Mouse (Mus musculus): ENCODE measurements around the gene Srpk3. TPM values are rescaled to one million over a fixed set of nuclear protein-coding genes. Genes with fewer than 3 reads are reported as not detected.

Srpk3 gene
- polyA plus RNA-seq, 1 experiment from 2014 or later = 1.7 TPM

GRCm38 (mm10) chrX:73748977-73749376 is 25.2 kb upstream of the Srpk3 start:
- ATAC-seq (no peak), DNase-seq (no peak)
- Histone ChIP-seq H3K9ac (replicated peaks) (no peak overlapping the region), H3K4me2 (ENCODE audit: low read depth, low read length) (no peak overlapping the region), H3K27me3 (ENCODE audit: insufficient read depth, low read length) (no peaks in the 10 kb centered on the region), H3K9me3 (ENCODE audit: low read length) (no peaks in the 10 kb centered on the region), H3K4me3 (ENCODE audit: low read depth, low read length) (no peak overlapping the region), H3K27ac (ENCODE audit: low read depth) (no peak overlapping the region), H3K4me1 (ENCODE audit: insufficient read depth) (no peaks in the 10 kb centered on the region), H3K36me3 (replicated peaks; ENCODE audit: insufficient read depth, low read length) (no peaks in the 10 kb centered on the region)
- peak; percentile 13; the same call in 1 of the 2 replicates for TF ChIP-seq CTCF (IDR thresholded peaks at IDR 0.05; ENCODE audit: low read depth)
- no peak for TF ChIP-seq EP300 (IDR thresholded peaks at IDR 0.05; ENCODE audit: low read depth)
- WGBS (ENCODE audit: insufficient replicate concordance) = 85% methylated on average over 1 of the region's 1 CpGs

GRCm38 (mm10) chrX:73756334-73757140 is 17.7 kb upstream of the Srpk3 start, which contains the start of gene Plxnb3:
Gene Plxnb3 (plus strand): TSS chrX:73757090.
- Histone ChIP-seq H3K27ac (ENCODE audit: low read depth) (no peak within 1 kb of the TSS), H3K4me2 (ENCODE audit: low read depth, low read length) (no peak within 1 kb of the TSS), H3K9me3 (ENCODE audit: low read length) (no peaks in the 10 kb centered on the region), H3K9ac (replicated peaks) (no peak within 1 kb of the TSS), H3K36me3 (replicated peaks; ENCODE audit: insufficient read depth, low read length) (no peaks in the 10 kb centered on the region), H3K4me3 (ENCODE audit: low read depth, low read length) (no peak within 1 kb of the TSS), H3K27me3 (ENCODE audit: insufficient read depth, low read length) (no peaks in the 10 kb centered on the region), H3K4me1 (ENCODE audit: insufficient read depth) (no peaks in the 10 kb centered on the region)
- WGBS (ENCODE audit: insufficient replicate concordance) = 71% methylated on average over 5 of the region's 5 CpGs
- TF ChIP-seq EP300 (IDR thresholded peaks at IDR 0.05; ENCODE audit: low read depth) = no peak
- TF ChIP-seq CTCF (IDR thresholded peaks at IDR 0.05; ENCODE audit: low read depth) = no peak
- no peak for DNase-seq
- no peak for ATAC-seq

GRCm38 (mm10) chrX:73758611-73759290 is 15.5 kb upstream of the Srpk3 start:
- TF ChIP-seq EP300 (IDR thresholded peaks at IDR 0.05; ENCODE audit: low read depth) (no peak), CTCF (IDR thresholded peaks at IDR 0.05; ENCODE audit: low read depth) (no peak)
- H3K27ac ChIP-seq (ENCODE audit: low read depth) = no peak overlapping the region
- no peaks in the 10 kb centered on the region for H3K4me1 ChIP-seq (ENCODE audit: insufficient read depth)
- no peaks in the 10 kb centered on the region for H3K9me3 ChIP-seq (ENCODE audit: low read length)
- H3K36me3 ChIP-seq (replicated peaks; ENCODE audit: insufficient read depth, low read length) = no peaks in the 10 kb centered on the region
- no peak for DNase-seq
- no peak for ATAC-seq
- H3K27me3 ChIP-seq (ENCODE audit: insufficient read depth, low read length) = no peaks in the 10 kb centered on the region
- no peak overlapping the region for H3K4me3 ChIP-seq (ENCODE audit: low read depth, low read length)
- H3K9ac ChIP-seq (replicated peaks) = no peak overlapping the region
- 68% methylated on average over 13 of the region's 13 CpGs for WGBS (ENCODE audit: insufficient replicate concordance)
- H3K4me2 ChIP-seq (ENCODE audit: low read depth, low read length) = no peak overlapping the region

- H3K27ac ChIP-seq (ENCODE audit: low read depth) = peak overlapping the region; percentile 39; the same call in 1 of the 2 replicates
- 31% methylated on average over 1 of the region's 1 CpGs for WGBS (ENCODE audit: insufficient replicate concordance)
- no peak overlapping the region for H3K4me3 ChIP-seq (ENCODE audit: low read depth, low read length)
- no peak overlapping the region for H3K9ac ChIP-seq (replicated peaks)
- no peaks in the 10 kb centered on the region for H3K27me3 ChIP-seq (ENCODE audit: insufficient read depth, low read length)
- no peak overlapping the region for H3K4me2 ChIP-seq (ENCODE audit: low read depth, low read length)
- no peak for TF ChIP-seq CTCF (IDR thresholded peaks at IDR 0.05; ENCODE audit: low read depth)
- TF ChIP-seq EP300 (IDR thresholded peaks at IDR 0.05; ENCODE audit: low read depth) = no peak
- peak; percentile 66 for DNase-seq
- ATAC-seq = peak; percentile 68
- H3K9me3 ChIP-seq (ENCODE audit: low read length) = no peaks in the 10 kb centered on the region
- H3K4me1 ChIP-seq (ENCODE audit: insufficient read depth) = no peaks in the 10 kb centered on the region
- no peaks in the 10 kb centered on the region for H3K36me3 ChIP-seq (replicated peaks; ENCODE audit: insufficient read depth, low read length)
Measured at GRCm38 (mm10) chrX:73765311-73765710, 8.9 kb upstream of the Srpk3 start.

GRCm38 (mm10) chrX:73767267-73767666 is 6.9 kb upstream of the Srpk3 start:
- H3K27me3 ChIP-seq (ENCODE audit: insufficient read depth, low read length) = no peaks in the 10 kb centered on the region
- ATAC-seq (no peak), DNase-seq (peak; percentile 30)
- no peak overlapping the region for H3K4me3 ChIP-seq (ENCODE audit: low read depth, low read length)
- no peaks in the 10 kb centered on the region for H3K36me3 ChIP-seq (replicated peaks; ENCODE audit: insufficient read depth, low read length)
- no peak overlapping the region for H3K4me2 ChIP-seq (ENCODE audit: low read depth, low read length)
- TF ChIP-seq CTCF (IDR thresholded peaks at IDR 0.05; ENCODE audit: low read depth) = peak; percentile 67
- no peak for TF ChIP-seq EP300 (IDR thresholded peaks at IDR 0.05; ENCODE audit: low read depth)
- no peak overlapping the region for H3K27ac ChIP-seq (ENCODE audit: low read depth)
- no peaks in the 10 kb centered on the region for H3K9me3 ChIP-seq (ENCODE audit: low read length)
- no peak overlapping the region for H3K9ac ChIP-seq (replicated peaks)
- no peaks in the 10 kb centered on the region for H3K4me1 ChIP-seq (ENCODE audit: insufficient read depth)
- WGBS (ENCODE audit: insufficient replicate concordance) = 65% methylated on average over 9 of the region's 9 CpGs

- Histone ChIP-seq H3K4me2 (ENCODE audit: low read depth, low read length) (no peak overlapping the region), H3K9me3 (ENCODE audit: low read length) (no peaks in the 10 kb centered on the region), H3K27me3 (ENCODE audit: insufficient read depth, low read length) (no peaks in the 10 kb centered on the region), H3K9ac (replicated peaks) (no peak overlapping the region), H3K36me3 (replicated peaks; ENCODE audit: insufficient read depth, low read length) (peaks cover 11% of the 10 kb centered on the region), H3K4me3 (ENCODE audit: low read depth, low read length) (no peak overlapping the region), H3K27ac (ENCODE audit: low read depth) (peak overlapping the region; percentile 22; the same call in 1 of the 2 replicates), H3K4me1 (ENCODE audit: insufficient read depth) (no peaks in the 10 kb centered on the region)
- 67% methylated on average over 10 of the region's 10 CpGs for WGBS (ENCODE audit: insufficient replicate concordance)
- no peak for TF ChIP-seq EP300 (IDR thresholded peaks at IDR 0.05; ENCODE audit: low read depth)
- ATAC-seq = peak; percentile 26
- DNase-seq = no peak
Measured at GRCm38 (mm10) chrX:73774802-73775483, 738 bp downstream of the Srpk3 start.
